Mouse (Mus musculus) left cerebral cortex, adult 2 months (tissue): ENCODE measurements around the gene Ehbp1l1. TPM values are rescaled to one million over a fixed set of nuclear protein-coding genes. Genes with fewer than 3 reads are reported as not detected.

Source experiments
- DNase-seq, 2 experiments: peaks; one replicate each; pipeline ENCODE4 v3.0.0; 2021 to 2022; ENCODE audit warnings: low spot score in 2 of 2, mixed read lengths in 1 of 2; ENCODE audit errors: extremely low spot score in 1 of 2
- H3K27ac ChIP-seq: fragments of 200-600 bp; 2 replicates; pipeline ENCODE4 v1.8.1; 2022
- H3K4me3 ChIP-seq: fragments of 200-600 bp; 2 replicates; pipeline ENCODE4 v1.8.1; 2022
- CTCF ChIP-seq: fragments of 200-600 bp; IDR thresholded peaks from 2 replicates; pipeline ENCODE4 v1.8.1; 2022; ENCODE audit warnings: antibody characterized with exemption, mild to moderate bottlenecking, moderate library complexity
- intact Hi-C: fragments of 180-260 bp; cut with DNase I; formaldehyde crosslinking; loops from one replicate; pipeline ENCODE4 v1.15.1; 2025
- total RNA-seq, 2 experiments: library from RNA; stranded (reverse); gene quantifications; 2 replicates each; pipeline ENCODE4 v1.2.3; 2021

Ehbp1l1 gene
- total RNA-seq, 2 experiments from 2014 or later, result 21.1 to 30.7 TPM

GRCm38 (mm10) chr19:5749476-5749875, 23.4 kb upstream of the Ehbp1l1 start:
- H3K4me3 ChIP-seq, result no peak overlapping the region
- peak in 1 of 2 experiments; percentile 42 for DNase-seq
- no peak for TF ChIP-seq CTCF
- intact Hi-C loops, result no loop called here
- no peak overlapping the region for H3K27ac ChIP-seq

- intact Hi-C loops, result no loop called here
- Histone ChIP-seq H3K27ac (no peak overlapping the region), H3K4me3 (no peak overlapping the region)
- TF ChIP-seq CTCF, result no peak
- DNase-seq, result no peak
Measured at GRCm38 (mm10) chr19:5746907-5747363, 20.8 kb upstream of the Ehbp1l1 start.

- H3K4me3 ChIP-seq, result no peak overlapping the region
- intact Hi-C loops, result no loop called here
- H3K27ac ChIP-seq, result no peak overlapping the region
- TF ChIP-seq CTCF, result no peak
- DNase-seq, result no peak
Measured at GRCm38 (mm10) chr19:5745756-5746710, 19.9 kb upstream of the Ehbp1l1 start.

GRCm38 (mm10) chr19:5743576-5743975, 17.5 kb upstream of the Ehbp1l1 start:
- intact Hi-C loops, result no loop called here
- no peak overlapping the region for H3K4me3 ChIP-seq
- H3K27ac ChIP-seq, result no peak overlapping the region
- TF ChIP-seq CTCF, result no peak
- DNase-seq, result no peak

- Histone ChIP-seq H3K27ac (peak overlapping the region; percentile 69), H3K4me3 (peak overlapping the region; percentile 66)
- DNase-seq, result no peak
- intact Hi-C loops, result no loop called here
- TF ChIP-seq CTCF, result no peak
Measured at GRCm38 (mm10) chr19:5742241-5742641, 16.1 kb upstream of the Ehbp1l1 start.

GRCm38 (mm10) chr19:5741641-5742240, 15.6 kb upstream of the Ehbp1l1 start:
- peak; percentile 74 for DNase-seq
- intact Hi-C loops, result no loop called here
- TF ChIP-seq CTCF, result no peak; the same call in 1 of the 2 replicates
- H3K27ac ChIP-seq, result peak overlapping the region; percentile 69
- H3K4me3 ChIP-seq, result peak overlapping the region; percentile 66

GRCm38 (mm10) chr19:5740320-5741317, 14.5 kb upstream of the Ehbp1l1 start, which contains the start of gene Ltbp3:
Gene Ltbp3 (plus strand): TSS chr19:5740904.
- intact Hi-C loops, result no loop called here

GRCm38 (mm10) chr19:5739446-5739845, 13.3 kb upstream of the Ehbp1l1 start:
- no peak for TF ChIP-seq CTCF
- intact Hi-C loops, result no loop called here
- no peak for DNase-seq
- no peak overlapping the region for H3K4me3 ChIP-seq
- H3K27ac ChIP-seq, result no peak overlapping the region

More at GRCm38 (mm10) chr19:5740320-5741317, 14.5 kb upstream of the Ehbp1l1 start, which contains the start of gene Ltbp3:
- no peak for DNase-seq
- H3K4me3 ChIP-seq, result peak within 1 kb of the TSS; percentile 66
- no peak for TF ChIP-seq CTCF
- peak within 1 kb of the TSS; percentile 69 for H3K27ac ChIP-seq

GRCm38 (mm10) chr19:5734325-5734724, 8.2 kb upstream of the Ehbp1l1 start:
- intact Hi-C loops, result no loop called here

GRCm38 (mm10) chr19:5731264-5731978, 5.3 kb upstream of the Ehbp1l1 start:
- Histone ChIP-seq H3K27ac (peak overlapping the region; percentile 75), H3K4me3 (peak overlapping the region; percentile 58)
- intact Hi-C loops, result loop anchor here (2.0 kb wide), 1 partner anchor 39 kb away; the partner anchor contains the start of gene Scyl1
- TF ChIP-seq CTCF, result no peak
- peak; percentile 92 to 93 for DNase-seq

More at GRCm38 (mm10) chr19:5734325-5734724, 8.2 kb upstream of the Ehbp1l1 start:
- H3K4me3 ChIP-seq, result no peak overlapping the region
- TF ChIP-seq CTCF, result no peak
- no peak overlapping the region for H3K27ac ChIP-seq
- DNase-seq, result no peak
